Mouse (Mus musculus): Measurements from ENCODE around the gene Psg27.

DNA sequence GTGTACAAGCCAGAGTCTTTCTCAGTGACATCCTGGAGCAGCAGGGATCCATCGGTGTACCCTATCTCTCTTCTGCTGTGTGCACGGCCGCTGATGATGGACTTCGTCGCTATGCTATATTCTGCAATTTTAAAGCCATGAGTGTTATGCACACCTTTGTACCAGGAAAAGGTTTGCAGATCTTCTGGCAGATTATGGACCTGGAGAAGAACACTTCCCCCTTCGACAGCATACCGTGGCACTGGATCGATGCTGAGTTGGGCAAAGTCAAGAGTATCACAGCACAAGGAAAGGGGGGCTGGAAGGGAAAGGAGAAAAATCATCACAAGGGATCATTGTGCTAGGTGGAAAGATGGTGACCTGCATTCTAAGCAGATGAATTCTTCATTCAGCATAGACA, 42.4 kb downstream of the Psg27 start:
- no peak for TF ChIP-seq CTCF (IDR thresholded peaks at IDR 0.05; ENCODE audit: low read depth, low read length)
- no peak for TF ChIP-seq GATA1 (IDR thresholded peaks at IDR 0.05; ENCODE audit: borderline replicate concordance, low read length)
- no peak for TF ChIP-seq GATA2 (IDR thresholded peaks at IDR 0.05; ENCODE audit: borderline replicate concordance, low read depth, low read length)
- TF ChIP-seq TAL1 (conservative IDR thresholded peaks at IDR 0.05; ENCODE audit: low read depth, low read length): no peak

Data from G1E (cell line).